Mouse (Mus musculus) cortical plate, adult 2 months (tissue): ENCODE results near the gene Axdnd1.

Experiments used
- CTCF ChIP-seq: fragments of 200-500 bp; IDR thresholded peaks from 2 replicates; pipeline ENCODE4 v1.5.1; 2011; ENCODE audit warnings: mild to moderate bottlenecking, control low read depth, low read length; ENCODE audit not compliant: insufficient read depth; ENCODE audit errors: extremely low read depth
- POLR2A ChIP-seq: fragments of 200-500 bp; IDR thresholded peaks from 2 replicates; pipeline ENCODE4 v1.6.1; 2011; ENCODE audit warnings: mild to moderate bottlenecking, low read length, control low read depth; ENCODE audit not compliant: insufficient read depth; ENCODE audit errors: extremely low read depth

GRCm38 (mm10) chr1:156402491-156402890 lies 18.5 kb downstream of the Axdnd1 start:
- no peak for TF ChIP-seq POLR2A
- TF ChIP-seq CTCF, result no peak
